Mouse (Mus musculus) left cerebral cortex, postnatal 25 days (tissue): ENCODE results near the gene Clk3. TPM values are rescaled to one million over a fixed set of nuclear protein-coding genes. Genes with fewer than 3 reads are reported as not detected.
A peak's percentile ranks its signal among the peaks of the same experiment; 100 is the strongest.

Experiments
- DNase-seq, 2 experiments: peaks; one replicate each; pipeline ENCODE4 v3.0.0; 2022; ENCODE audit warnings: low spot score in 2 of 2, mixed read lengths in 1 of 2
- intact Hi-C: fragments of 180-260 bp; cut with DNase I; formaldehyde crosslinking; loops from one replicate; pipeline ENCODE4 v1.15.1; 2025
- total RNA-seq, 2 experiments: library from RNA; stranded (reverse); gene quantifications; 2 replicates each; pipeline ENCODE4 v1.2.3; 2021

Clk3 gene
- 10 to 100 TPM; 75.3 to 76.6 TPM for total RNA-seq

DNA sequence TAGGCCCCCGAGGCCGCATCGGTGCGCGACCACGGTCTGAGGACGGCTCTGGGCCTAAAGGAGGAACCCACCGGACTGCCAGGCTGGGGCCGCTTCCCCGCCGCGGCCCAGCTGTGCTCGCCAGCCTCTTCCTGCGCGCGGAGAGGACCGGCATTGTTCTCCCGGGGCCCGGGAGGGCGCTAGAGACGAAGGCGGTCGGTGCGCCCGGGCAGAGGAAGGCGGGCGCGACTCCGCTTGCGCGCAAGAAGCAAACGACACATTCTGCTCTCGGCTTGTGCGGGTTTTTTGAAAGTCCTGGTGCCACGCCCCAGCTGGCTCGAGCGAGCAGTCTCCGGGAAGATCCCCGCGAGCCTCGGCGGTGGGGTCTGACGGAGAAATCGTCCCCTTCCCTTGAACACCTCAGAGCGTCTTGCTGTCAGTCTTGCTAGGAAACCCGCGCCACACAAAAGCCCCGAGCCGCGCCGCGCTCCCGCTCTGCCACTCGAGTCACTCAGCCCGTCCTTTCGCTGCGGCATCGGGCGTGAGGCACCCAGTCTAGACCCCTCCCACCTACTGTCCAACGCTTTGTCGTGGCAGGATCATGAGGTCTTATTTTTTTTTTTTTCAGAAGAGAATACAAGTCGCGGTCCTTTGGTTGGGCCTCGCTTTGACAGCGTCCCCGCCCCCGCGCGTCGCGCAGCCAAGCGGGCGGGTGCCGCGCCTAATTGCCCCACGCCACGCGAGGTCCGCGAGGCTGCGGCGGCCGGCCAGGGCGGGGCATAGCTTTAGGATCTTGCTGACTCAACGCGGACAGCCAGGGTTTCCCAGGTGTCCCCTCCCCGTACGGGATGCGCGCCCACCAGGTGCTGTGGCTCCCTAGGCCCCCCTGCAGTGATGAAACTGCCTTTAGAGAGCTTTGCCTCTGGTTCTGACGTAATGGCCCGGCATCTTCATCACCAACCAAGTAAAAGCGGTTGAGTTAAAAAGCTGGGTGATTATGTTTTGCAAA is at the start of gene Clk3:
Clk3 (minus strand) TSS at position 497 of the 988 bp plus-strand sequence.
- DNase-seq = peak; percentile 83 to 84
- intact Hi-C loops = loop anchor here (1.0 to 2.0 kb wide), 2 partner anchors 71 to 233 kb away; partner anchors contain the start of gene Arid3b

DNA sequence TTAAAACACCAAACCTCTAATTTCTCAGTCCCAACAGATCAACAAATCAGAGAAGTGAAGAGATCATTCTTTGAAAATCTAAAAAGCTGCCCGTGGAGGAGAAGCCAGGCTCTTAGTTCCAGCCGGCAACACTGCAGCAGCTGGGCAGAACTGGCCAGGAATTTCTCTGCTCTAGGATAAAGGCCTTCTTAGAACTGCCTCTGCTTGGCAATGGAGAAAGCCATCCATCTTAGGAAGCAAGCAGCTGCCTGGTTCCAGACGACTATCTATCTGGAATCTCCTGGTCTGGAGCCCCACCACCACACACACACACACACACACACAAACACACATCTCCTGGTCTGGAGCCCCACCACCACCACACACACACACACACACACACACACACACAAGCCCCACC is 49.2 kb upstream of the Clk3 start:
- intact Hi-C loops = no loop called here
- DNase-seq = no peak

DNA sequence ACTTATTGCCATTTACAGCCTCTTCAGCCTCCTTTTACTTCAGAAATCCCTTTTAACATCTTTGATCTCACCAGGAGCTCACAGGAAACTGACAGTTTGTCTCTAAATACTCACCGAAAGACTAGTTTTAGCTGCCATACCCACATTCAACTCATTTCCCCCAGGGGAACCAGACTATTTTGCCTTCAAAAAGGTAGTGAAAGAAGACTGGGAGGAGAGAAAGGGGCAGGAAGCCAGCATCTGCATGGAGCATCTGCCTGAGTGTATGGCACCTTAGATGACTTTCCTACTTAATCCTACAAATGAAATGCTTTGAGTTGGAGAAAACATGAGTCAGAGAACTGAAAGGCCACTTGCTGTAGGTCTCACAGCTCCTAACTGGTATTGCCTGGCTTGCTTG is 48.4 kb upstream of the Clk3 start:
- no peak for DNase-seq
- intact Hi-C loops = no loop called here

DNA sequence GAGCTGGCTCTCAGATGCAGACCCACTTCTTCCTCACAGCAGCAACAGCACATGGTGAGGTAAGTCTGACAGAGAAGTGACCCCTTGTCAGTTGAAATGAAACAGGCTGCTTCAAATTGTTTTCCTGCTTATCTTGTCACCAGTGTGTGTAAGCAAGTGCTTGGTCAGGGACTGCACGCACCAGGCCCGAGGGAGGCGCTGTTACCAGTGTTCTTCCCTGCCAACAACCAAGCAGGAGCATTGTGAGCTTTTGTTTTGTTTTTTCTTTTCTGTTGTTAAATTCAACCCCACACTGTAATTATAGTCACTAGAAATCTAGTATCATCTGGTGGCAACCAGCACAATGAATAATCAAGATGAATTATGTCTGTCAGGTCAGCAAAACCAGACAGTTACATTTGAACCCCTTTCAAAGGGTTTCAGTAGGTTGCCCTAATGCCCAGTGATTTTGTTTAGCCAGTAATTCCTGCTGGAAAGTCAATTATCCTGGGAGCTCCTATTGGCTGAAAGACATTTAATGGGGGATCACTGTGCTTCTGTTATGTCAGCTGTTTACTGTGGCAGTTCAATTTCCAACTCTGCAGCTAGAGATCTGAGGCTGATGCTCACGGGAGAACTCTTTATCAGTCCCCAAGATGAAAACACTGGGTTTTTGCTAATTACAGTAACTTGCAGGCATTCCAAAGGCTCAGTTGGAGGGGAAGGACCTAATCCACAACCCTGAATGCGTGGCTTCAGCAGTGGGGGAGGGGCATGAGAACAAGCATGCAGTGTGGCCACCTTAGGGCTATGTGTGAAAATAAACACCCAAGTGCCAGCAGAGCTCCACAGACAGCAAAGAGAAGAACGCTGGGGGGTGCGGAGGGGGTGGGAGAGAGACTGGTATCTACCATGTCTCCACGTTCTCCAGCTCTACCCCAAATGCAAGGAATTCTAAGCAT is 46.4 kb upstream of the Clk3 start:
- intact Hi-C loops = no loop called here
- DNase-seq = no peak

DNA sequence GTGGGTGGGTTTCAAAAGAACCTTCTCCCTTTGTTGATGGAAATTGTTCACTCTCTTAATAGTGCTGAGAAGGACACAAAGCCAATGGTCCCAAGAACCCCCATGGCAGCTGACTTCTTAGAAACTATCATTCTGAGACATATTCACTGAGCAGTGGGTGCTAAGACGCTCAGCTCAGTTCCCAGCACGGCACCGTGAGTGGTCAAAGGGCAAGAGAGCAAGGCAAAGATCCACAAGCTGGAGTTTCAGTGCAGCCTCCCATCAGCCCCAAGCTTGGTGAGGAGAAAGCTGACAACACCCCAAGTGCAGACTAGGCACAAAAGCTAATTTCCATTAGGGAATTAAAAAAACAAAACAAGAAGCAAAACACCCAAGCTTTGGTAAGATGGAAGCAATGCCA is 45.0 kb upstream of the Clk3 start:
- intact Hi-C loops = no loop called here
- DNase-seq = no peak

DNA sequence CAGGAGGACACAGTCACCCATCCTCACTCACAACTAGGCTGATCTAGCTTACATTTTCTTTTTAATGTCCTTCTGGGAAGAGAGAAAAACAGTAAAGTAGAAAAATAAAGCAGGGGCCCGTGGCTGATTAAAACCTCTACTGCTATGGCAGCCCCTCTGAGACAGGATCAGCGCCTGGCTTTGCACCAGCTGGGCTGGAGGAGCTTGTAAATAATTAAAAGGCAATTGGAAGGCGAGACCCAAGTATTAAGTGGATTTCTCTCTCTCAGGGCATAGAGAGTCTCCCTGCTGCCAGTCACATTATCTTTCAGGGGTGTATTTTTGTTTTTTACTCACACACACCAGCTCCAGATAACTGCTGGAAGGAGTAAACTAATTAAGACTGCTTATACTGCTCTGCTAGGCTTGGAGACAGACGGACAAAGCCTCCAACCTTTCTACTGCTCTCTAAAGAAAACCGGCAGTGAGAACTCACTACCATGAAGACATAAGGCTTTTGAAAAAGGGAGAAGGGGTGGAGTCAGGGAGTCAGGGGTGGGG is 43.2 kb upstream of the Clk3 start:
- DNase-seq = no peak
- intact Hi-C loops = no loop called here

DNA sequence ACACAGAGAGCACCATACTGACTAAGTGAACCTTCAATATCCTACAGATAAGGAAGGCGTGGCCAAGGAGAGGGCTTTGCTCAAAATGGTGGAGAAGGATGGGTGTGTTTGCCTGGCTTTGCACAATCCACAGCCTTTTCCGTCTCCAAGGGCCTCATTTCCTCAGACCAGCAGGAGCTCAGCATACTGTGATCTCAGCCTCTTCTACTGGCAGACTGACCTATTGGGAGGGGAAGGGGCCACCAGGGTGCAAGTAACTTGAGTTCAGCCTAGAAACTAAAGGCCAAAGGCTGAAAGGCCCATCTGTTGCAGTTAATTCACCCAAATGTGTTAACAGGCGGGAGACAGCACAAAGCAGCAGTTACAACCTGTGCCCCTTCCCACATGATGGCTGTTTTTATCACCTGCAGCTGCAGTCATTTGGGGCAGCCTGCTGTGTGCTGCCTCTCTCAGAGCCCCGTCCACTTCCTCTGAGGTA is 41.6 kb upstream of the Clk3 start:
- DNase-seq = no peak

DNA sequence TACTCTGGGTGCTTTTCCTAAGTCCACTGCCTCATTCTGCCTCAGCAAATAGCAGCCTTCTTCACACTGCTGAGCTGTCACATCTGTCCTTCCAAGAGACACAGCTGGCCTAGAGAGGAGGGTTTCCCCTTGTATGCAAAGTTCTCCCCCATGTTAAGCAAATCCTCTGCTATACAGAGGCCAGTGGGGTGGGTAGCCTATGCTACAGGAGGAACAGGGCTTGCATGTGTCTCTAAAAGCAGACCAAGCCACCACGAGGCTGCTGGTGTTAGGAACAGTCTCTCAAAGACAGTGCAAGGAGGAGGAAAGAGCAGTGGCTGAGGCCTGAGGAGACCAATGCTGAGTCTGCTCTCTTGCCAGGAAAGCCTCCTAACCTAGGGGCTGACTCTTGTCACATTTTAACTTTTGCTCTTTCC is 40.4 kb upstream of the Clk3 start:
- no peak for DNase-seq
- intact Hi-C loops = no loop called here

More for the DNA sequence above, 41.6 kb upstream of the Clk3 start:
- intact Hi-C loops = no loop called here

DNA sequence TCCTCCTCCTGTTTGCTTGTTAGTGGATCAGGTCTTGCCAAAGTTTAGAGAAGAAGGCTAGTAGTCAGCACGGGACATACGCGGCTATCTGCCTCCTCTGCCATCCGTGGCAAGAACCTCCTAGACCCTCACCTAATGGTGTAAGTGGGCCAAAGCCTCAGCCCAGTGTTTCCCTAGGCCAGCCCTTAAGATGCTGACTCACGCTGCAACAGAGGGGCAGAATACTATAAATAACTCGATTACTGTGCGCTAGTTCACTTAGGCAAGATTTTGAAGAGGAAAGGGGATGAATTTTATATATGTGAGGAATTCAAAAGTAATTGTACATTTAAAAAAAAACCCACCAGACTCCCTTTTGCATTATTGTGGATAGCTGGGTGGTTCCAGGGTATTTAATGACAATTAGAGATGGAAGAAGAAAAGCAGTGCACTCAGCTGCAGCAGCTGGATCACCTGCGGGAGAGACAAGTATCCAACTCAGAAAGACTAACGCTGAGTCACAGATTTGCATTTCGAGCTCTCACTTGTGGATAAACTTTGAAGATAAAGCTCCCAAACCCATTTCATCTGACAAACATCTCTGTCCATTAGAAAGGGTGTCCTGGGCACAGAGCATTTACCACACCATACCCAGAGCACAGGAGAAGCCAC is 39.6 kb upstream of the Clk3 start:
- no peak for DNase-seq
- intact Hi-C loops = no loop called here

DNA sequence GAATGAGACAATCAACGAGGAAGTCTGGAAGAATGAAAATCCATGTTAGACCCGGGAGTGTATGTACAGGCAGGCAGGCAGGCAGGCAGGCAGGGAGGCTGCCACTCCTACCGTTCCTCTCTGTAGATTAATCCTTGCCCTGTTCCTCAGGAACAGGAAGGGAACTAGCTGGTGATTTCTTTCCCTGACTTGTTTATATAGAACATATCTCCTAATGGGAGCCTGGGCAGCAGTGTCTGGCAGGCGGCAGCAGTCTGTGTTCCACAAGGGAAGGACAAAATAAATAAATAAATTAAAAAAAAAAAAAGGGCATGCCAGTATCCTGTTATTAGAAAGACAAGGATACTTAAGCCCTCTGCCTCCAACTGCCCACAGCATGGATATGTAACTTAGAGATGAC is 38.2 kb upstream of the Clk3 start:
- no peak for DNase-seq
- intact Hi-C loops = no loop called here

DNA sequence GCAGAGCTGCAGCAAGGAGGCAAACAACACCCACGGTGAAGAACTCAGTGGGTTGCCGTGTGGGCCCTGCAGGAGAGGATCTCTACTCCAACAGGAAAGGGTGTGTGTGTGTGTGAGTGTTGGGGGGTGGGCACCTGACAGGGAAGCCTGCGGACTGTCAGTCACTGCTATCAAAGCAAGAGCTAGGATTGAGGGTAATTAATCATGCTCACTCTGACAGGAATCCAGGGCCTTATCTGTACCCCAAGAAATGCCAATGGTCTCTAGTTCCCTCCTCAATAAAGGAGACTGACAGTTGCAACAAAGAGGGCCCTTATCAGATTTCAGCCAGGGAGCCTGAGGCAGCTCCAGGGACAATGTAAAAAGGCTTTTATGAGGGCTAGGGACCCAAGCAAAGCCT is 37.4 kb upstream of the Clk3 start:
- peak in 1 of 2 experiments; percentile 49 for DNase-seq
- intact Hi-C loops = no loop called here

DNA sequence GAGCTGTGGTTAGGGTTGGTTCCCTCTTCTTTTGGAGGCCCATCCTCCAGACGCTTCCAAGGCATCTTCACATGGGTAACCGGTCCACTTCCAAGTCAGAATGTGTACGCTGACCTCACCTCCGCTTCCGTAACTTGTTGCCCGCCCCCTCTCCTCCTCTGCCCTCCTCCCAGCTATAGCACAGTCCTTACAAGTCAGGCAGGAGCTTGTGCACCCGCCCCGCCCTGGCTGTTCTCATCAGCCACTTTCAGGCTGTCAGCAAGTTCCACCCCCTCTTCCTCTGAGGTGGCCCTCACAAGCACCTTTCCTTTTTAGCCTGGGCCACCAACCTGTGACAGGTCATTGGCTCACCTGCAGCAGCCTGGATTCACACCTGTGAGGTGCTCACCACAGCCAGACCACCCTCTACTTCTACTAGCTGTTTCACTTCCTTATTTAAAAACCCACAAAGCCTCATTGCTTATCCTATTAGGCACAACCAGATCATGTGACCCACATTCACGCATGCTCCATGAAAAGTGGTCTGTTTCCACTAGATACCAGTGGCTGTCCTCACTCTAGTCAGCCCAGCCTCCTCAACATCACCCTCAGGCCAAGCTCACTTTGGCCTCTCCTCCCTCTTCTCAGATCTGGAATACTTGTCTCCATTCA is 34.8 kb upstream of the Clk3 start:
- no peak for DNase-seq
- intact Hi-C loops = no loop called here

DNA sequence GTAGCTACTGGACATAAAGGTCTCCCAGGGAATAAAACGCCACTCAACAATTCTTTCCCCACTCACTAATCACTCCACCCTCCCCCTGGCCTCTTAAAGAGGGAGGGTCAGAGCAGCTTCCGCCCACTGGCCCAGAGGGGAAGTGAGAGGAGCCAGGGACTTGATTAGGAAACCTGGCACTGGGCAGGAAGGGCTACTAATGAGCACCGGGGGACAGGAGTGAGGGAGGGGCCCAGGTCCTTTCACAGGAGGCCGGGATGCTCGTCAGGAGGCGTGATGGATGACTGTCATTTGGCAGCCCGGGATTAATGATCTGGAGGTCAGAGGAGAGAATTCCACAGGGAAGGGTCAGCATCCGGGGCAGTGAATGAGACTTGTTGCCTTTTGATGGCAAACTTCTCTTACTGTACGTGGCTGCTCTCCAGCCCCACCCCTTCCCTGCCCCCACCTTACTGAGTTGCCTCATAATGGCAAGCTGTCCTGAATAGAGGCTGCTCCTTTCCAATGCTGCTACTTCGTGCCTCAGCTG is 33.1 kb upstream of the Clk3 start:
- no peak for DNase-seq
- intact Hi-C loops = no loop called here

DNA sequence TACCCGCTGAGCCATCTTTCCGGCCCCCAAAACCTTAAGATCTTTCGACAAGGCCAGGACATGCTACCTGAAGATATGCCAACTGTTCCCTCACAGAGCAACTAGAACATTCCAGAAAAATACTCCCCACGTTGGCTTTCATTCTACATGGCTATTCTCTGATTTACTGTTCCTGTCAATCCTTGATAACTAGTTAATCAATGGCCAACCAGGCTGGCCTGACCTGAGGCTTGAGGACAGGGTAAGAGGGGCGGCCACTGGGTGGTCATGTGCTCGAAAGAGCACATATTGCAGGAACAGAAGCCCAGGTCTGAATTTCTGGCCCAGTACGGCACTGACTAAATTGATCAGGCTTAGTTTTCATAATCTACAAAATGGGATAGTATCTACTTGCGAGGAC is 31.8 kb upstream of the Clk3 start:
- intact Hi-C loops = no loop called here
- DNase-seq = no peak

DNA sequence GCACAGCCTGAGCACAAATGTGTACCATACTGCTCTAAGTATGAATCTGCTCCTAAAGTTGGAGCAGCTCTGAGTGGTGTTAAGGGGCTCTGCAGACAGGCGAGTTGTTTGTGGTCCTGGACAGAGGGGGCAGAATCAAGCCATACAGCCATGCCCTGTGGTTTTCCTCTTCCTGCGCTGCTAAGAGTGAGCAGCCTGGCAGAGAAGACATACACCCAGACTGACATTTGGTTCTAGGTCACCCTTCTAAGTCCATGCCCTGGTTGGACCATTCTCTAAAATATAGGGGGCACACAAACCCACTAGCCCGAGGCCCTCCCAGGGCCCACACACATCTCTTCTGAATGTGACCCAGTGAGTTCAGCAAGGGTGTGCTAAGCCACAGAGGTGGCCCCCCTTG is 24.1 kb upstream of the Clk3 start:
- intact Hi-C loops = no loop called here
- DNase-seq = no peak

DNA sequence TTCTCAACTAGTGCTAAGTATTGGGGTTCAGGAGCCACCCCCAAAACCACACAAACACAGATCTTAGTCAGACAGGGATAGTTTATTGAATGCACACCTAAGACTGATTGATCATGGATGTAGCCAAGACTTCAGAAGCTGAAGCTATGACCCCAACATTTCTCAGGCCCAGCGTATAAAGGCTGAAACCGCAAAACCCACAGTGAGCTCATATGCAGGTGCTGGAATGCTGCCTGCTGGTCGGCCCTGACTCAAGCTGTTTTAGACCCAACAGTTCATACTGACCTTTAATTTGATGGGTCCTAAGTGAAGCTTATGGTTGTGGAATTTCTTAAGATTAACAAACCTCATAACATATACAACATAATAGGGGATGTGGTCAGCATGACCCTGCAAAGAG is 17.0 kb upstream of the Clk3 start:
- intact Hi-C loops = no loop called here
- DNase-seq = no peak

DNA sequence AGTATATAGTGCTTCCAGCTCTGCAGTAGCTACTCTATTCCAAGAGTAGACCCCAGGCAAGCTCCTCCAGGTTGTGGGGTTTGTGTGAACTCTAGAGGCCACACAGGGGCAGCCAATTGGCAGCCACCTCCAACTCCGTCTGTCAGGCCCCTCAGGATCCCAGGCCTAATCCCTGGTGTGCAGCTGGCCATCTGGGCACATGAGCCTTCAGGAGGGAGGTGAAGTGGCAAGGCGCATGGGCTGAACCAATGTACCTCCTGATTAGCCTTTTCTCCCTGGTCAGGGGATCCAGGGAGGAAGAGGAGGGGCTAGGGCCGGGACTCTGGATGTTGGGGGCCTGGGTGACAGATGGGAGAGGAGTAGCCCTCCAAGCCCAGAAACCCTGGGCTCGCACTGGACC is 10.1 kb upstream of the Clk3 start:
- intact Hi-C loops = no loop called here
- no peak for DNase-seq

DNA sequence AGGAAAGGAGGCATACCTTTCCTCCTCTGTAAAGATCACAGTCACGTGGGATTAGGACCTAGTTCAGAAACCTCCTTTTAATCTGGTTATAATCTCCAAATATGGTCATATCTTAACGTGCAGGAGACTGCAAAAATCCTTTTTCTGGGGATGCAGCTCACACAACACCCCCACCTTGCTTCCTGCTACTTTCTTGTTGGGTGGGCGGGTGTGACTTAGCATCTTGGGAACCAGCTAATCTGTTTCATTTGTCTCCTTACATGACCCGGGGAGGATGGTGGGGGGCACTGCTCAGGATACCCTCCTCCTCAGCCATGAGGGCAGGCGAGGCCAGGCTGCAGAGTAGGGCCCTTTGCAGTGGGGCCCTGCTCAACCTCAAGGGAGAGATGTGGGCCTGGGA is 9.4 kb upstream of the Clk3 start:
- intact Hi-C loops = no loop called here
- peak; percentile 61 to 94 for DNase-seq

DNA sequence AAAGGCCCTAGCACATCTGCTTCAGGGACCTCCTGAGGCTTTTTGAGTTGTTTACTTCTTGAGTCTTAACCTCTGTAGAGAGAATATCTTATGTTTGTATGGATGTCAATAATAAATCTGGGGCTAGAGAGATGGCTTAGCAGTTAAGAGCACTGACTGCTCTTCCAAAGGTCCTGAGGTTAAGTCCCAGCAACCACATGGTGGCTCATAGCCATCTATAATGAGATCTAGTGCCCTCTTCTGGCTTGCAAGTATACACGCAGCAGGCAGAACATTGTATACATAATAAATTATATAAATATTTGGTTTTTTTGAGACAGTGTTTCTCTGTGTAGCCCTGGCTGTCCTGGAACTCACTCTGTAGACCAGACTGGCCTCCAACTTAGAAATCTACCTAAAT is 8.5 kb upstream of the Clk3 start:
- intact Hi-C loops = no loop called here
- no peak for DNase-seq
